Mouse (Mus musculus) hindbrain, embryonic 14.5 days (tissue): ENCODE results near the gene Ddost. TPM values are rescaled to one million over a fixed set of nuclear protein-coding genes. Genes with fewer than 3 reads are reported as not detected.

ENCODE experiments used
- ATAC-seq: fragments of 200-750 bp; cut with Nextera tagmentation; 2 replicates; pipeline ENCODE4 v1.8.0; 2017; ENCODE audit warnings: moderate number of reproducible peaks, mild to moderate bottlenecking, moderate TSS enrichment, moderate library complexity; ENCODE audit not compliant: low FRiP score
- DNase-seq: peaks from one replicate; pipeline ENCODE4 v3.0.0-alpha.2; 2015; ENCODE audit warnings: low spot score
- H3K27ac ChIP-seq: fragments of 300-500 bp; sonication (generic); 2 replicates; pipeline ENCODE4 v1.5.1; 2014; ENCODE audit warnings: mild to moderate bottlenecking, moderate library complexity
- H3K27me3 ChIP-seq: fragments of 300-500 bp; sonication (generic); 2 replicates; pipeline ENCODE4 v1.6.1; 2014; ENCODE audit warnings: mild to moderate bottlenecking, low read length, mixed read lengths; ENCODE audit not compliant: control insufficient read depth, insufficient read depth
- H3K36me3 ChIP-seq: fragments of 300-500 bp; sonication (generic); replicated peaks from 2 replicates; pipeline ENCODE4 v1.6.1; 2014; ENCODE audit not compliant: control insufficient read depth, insufficient read depth
- H3K4me1 ChIP-seq: fragments of 300-500 bp; sonication (generic); replicated peaks from 2 replicates; pipeline ENCODE4 v1.6.1; 2014; ENCODE audit warnings: antibody characterized with exemption, low read length, mixed read lengths; ENCODE audit not compliant: control insufficient read depth, insufficient read depth
- H3K4me2 ChIP-seq: fragments of 300-500 bp; sonication (generic); replicated peaks from 2 replicates; pipeline ENCODE4 v1.6.1; 2014; ENCODE audit warnings: mild to moderate bottlenecking, moderate library complexity
- H3K4me3 ChIP-seq: fragments of 300-500 bp; sonication (generic); replicated peaks from 2 replicates; pipeline ENCODE4 v1.5.1; 2014; ENCODE audit warnings: mild to moderate bottlenecking, low read length
- H3K9ac ChIP-seq: fragments of 300-500 bp; sonication (generic); 2 replicates; pipeline ENCODE4 v1.6.1; 2014
- H3K9me3 ChIP-seq: fragments of 300-500 bp; sonication (generic); 2 replicates; pipeline ENCODE4 v1.6.1; 2016; ENCODE audit warnings: low read length; ENCODE audit not compliant: control insufficient read depth
- WGBS: fragments of 180-500 bp; shearing (Covaris S2); extraction: QIAGEN DNeasy Blood & Tissue Kit; methylation state at CpG from one replicate; pipeline ENCODE4 v1.1.7; 2014; 5-methylcytosine and 5-hydroxymethylcytosine counted together
- microRNA-seq: library from miRNA; unstranded; fragments of <30 nt; microRNA quantifications from one replicate; pipeline ENCODE4, GENCODE M21; 2016
- polyA plus RNA-seq: library from polyadenylated mRNA; unstranded; fragments of >200 nt; fragmentation: Nextera tagmentation; extraction: Ambion mirVana; gene quantifications from 2 replicates; pipeline ENCODE4 v1.2.1, GENCODE M21; 2014

The Ddost gene
- polyA plus RNA-seq, 1 experiment from 2014 or later = 197 TPM

DNA sequence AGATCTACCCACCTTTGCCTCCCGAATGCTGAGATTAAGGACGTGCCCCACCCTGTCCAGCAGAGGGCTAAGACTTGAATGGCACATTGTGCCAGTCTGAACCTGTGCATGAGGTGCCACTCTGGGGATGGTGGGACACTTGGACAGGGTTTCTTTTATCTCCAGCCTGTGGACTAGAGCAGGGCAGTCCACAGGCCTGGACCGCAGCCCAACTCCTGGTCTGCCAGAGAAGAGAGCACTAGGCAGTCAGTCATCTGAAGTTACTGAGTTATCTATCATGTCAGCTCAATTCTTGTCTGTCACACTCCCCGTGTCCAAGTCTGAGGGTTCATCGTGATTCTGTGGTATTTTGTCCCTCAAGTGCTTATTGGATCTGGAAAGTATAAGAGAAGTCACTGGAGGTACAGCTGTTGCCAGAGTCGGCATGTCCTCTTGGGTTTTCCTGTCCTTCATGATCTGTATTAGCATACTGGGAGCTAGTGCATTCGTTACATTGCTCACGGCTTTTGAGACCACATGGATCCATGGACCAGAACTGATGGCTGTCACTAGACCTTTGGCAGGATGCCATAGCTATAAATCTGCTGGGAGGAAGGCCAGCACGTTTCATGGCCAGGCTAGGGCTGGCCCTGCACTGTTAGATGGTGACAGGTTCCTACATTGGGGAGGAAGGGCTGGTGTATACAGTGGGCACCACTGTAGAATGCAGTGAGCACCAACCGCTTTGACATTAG is 49.1 kb downstream of the Ddost start:
- DNase-seq (peak; percentile 28), ATAC-seq (no peak; the same call in 1 of the 2 replicates)
- H3K27me3 ChIP-seq = no peaks in the 10 kb centered on the region
- H3K9me3 ChIP-seq = no peaks in the 10 kb centered on the region
- no peak overlapping the region for H3K4me3 ChIP-seq
- no peaks in the 10 kb centered on the region for H3K4me1 ChIP-seq
- no peak overlapping the region for H3K9ac ChIP-seq
- H3K4me2 ChIP-seq = no peak overlapping the region
- no peak overlapping the region for H3K27ac ChIP-seq
- WGBS = 64% methylated on average over 10 of the region's 10 CpGs
- no peaks in the 10 kb centered on the region for H3K36me3 ChIP-seq

DNA sequence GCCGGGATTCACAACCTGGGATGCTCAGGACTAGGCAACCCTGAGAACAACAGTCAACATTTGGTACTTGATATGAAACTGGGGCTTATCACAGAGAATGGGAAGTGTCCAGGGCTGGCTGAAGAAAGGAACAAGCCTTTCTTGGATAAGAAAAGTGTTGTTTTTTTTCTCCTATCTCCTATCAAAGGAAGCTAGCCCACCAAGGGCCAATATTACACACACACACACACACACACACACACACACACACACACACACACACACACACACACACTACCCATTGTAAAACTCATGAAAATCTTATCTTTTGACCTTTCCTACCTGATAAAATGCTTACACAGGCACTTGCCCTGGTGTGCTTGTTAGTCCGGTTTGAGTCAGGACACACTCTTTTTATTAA is 51.0 kb downstream of the Ddost start:
- H3K36me3 ChIP-seq = no peaks in the 10 kb centered on the region
- H3K9ac ChIP-seq = no peak overlapping the region
- no peaks in the 10 kb centered on the region for H3K4me1 ChIP-seq
- DNase-seq (no peak), ATAC-seq (no peak)
- no peaks in the 10 kb centered on the region for H3K27me3 ChIP-seq
- no peak overlapping the region for H3K4me2 ChIP-seq
- H3K9me3 ChIP-seq = no peaks in the 10 kb centered on the region
- WGBS = 94% methylated on average over 2 of the region's 2 CpGs
- H3K4me3 ChIP-seq = no peak overlapping the region
- H3K27ac ChIP-seq = no peak overlapping the region

- peaks cover 3% of the 10 kb centered on the region; the same call in 1 of the 2 replicates for H3K4me1 ChIP-seq
- no peaks in the 10 kb centered on the region for H3K36me3 ChIP-seq
- no peak overlapping the region for H3K4me3 ChIP-seq
- ATAC-seq (no peak), DNase-seq (no peak)
- H3K4me2 ChIP-seq = no peak overlapping the region
- H3K9me3 ChIP-seq = no peaks in the 10 kb centered on the region
- no peak overlapping the region for H3K9ac ChIP-seq
- H3K27ac ChIP-seq = no peak overlapping the region
- 88% methylated on average over 8 of the region's 8 CpGs for WGBS
- no peaks in the 10 kb centered on the region for H3K27me3 ChIP-seq
Observed at GRCm38 (mm10) chr4:138356141-138356540, 51.6 kb downstream of the Ddost start.

GRCm38 (mm10) chr4:138356551-138356950 is 52.0 kb downstream of the Ddost start:
- Histone ChIP-seq H3K4me2 (no peak overlapping the region), H3K9ac (no peak overlapping the region), H3K4me1 (peaks cover 7% of the 10 kb centered on the region), H3K36me3 (no peaks in the 10 kb centered on the region), H3K27ac (no peak overlapping the region), H3K27me3 (no peaks in the 10 kb centered on the region), H3K9me3 (no peaks in the 10 kb centered on the region), H3K4me3 (no peak overlapping the region)
- no peak for ATAC-seq
- no peak for DNase-seq
- 92% methylated on average over 12 of the region's 12 CpGs for WGBS

DNA sequence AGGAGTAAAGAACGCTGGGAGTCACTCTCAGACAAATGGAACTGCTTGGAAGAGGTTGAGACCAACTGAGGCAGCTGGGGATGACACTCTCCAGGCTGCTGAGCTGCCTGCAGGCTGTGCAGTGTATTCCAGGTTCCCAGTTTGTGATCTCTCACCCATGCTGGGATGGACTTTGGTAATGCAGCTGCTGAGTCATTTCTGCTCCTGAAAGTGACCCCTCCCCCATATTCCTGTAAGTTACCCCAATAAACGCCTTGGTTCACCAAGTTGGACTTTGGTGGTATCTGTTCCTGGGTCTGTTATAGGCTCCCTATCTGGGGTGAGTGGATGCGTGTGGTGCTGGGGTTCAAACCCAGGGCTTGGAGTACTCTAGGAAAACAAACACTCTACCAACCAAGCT is 53.6 kb downstream of the Ddost start:
- DNase-seq (no peak), ATAC-seq (no peak)
- Histone ChIP-seq H3K9me3 (no peaks in the 10 kb centered on the region), H3K36me3 (no peaks in the 10 kb centered on the region), H3K27ac (no peak overlapping the region), H3K4me2 (no peak overlapping the region), H3K27me3 (no peaks in the 10 kb centered on the region), H3K9ac (no peak overlapping the region), H3K4me1 (peaks cover 10% of the 10 kb centered on the region), H3K4me3 (no peak overlapping the region)
- WGBS = 71% methylated on average over 3 of the region's 3 CpGs

DNA sequence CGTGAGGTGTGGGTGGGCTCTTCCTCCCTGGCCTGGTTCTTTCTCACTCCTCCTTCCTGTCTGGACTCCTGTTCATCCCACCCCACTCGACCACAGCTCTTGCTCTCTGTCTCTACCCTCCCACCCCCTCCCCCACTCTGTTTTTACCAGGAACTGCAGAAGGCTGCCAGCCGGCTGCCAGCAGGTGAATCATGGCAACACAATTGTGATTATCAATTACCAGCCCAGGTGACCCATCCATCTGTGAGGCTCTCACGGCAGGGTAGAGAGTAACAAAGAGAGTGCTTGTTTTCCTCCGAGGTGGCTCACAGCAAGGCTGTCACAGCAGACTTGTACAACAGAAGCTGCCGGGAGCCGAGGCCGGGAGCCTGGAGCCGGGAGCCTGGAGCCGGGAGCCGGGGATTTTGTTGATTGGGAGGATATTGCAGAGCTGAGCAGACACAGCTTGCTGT is 56.9 kb downstream of the Ddost start:
- peak overlapping the region; percentile 79 for H3K27ac ChIP-seq
- H3K9me3 ChIP-seq = no peaks in the 10 kb centered on the region
- DNase-seq (peak; percentile 31), ATAC-seq (0 out of 2 replicates have a peak, but pooled peaks have one; percentile 24)
- H3K36me3 ChIP-seq = no peaks in the 10 kb centered on the region
- peak overlapping the region; percentile 52; the same call in 1 of the 2 replicates for H3K9ac ChIP-seq
- H3K4me2 ChIP-seq = peak overlapping the region; percentile 34
- H3K4me1 ChIP-seq = peaks cover 10% of the 10 kb centered on the region
- 4% methylated on average over 11 of the region's 11 CpGs for WGBS
- no peak overlapping the region for H3K4me3 ChIP-seq
- 0 out of 2 replicates have a peak, but pooled peaks cover 4% of the 10 kb centered on the region for H3K27me3 ChIP-seq

Small RNAs within 50 kb of the gene (microRNA-seq; reads per million reads assigned to microRNA genes)
- not detected for gene Gm27646
- 2.9 reads per million, percentile 11 among the genes with 10 or more reads in this experiment for gene Mir7019

Other genes with a start within 250 kb of the Ddost start
- 195 and 200 TPM in 2 replicates for gene Hp1bp3, start 88.4 kb upstream of the Ddost start, polyA plus RNA-seq
- 12.0 and 13.1 TPM in 2 replicates for gene Sh2d5, start 54.3 kb upstream of the Ddost start, polyA plus RNA-seq
- gene Kif17, start 54.3 kb upstream of the Ddost start, polyA plus RNA-seq = 2.7 and 3.2 TPM in 2 replicates
- gene Pink1, start 21.6 kb downstream of the Ddost start, polyA plus RNA-seq = 53.4 and 57.4 TPM in 2 replicates
- 5.2 and 6.4 TPM in 2 replicates for gene Cda, start 63.3 kb downstream of the Ddost start, polyA plus RNA-seq
- 8.8 and 13.6 TPM in 2 replicates for gene Fam43b, start 91.8 kb downstream of the Ddost start, polyA plus RNA-seq
- gene Mul1, start 129.9 kb downstream of the Ddost start, polyA plus RNA-seq = 18.5 and 23.1 TPM in 2 replicates
- 17.1 and 17.2 TPM in 2 replicates for gene Camk2n1, start 149.6 kb downstream of the Ddost start, polyA plus RNA-seq